Mouse (Mus musculus): ENCODE data around the gene Galnt10. TPM values are rescaled to one million over a fixed set of nuclear protein-coding genes. Genes with fewer than 3 reads are reported as not detected.

The Galnt10 gene
- polyA plus RNA-seq, 1 experiment from 2014 or later: 31.3 TPM

DNA sequence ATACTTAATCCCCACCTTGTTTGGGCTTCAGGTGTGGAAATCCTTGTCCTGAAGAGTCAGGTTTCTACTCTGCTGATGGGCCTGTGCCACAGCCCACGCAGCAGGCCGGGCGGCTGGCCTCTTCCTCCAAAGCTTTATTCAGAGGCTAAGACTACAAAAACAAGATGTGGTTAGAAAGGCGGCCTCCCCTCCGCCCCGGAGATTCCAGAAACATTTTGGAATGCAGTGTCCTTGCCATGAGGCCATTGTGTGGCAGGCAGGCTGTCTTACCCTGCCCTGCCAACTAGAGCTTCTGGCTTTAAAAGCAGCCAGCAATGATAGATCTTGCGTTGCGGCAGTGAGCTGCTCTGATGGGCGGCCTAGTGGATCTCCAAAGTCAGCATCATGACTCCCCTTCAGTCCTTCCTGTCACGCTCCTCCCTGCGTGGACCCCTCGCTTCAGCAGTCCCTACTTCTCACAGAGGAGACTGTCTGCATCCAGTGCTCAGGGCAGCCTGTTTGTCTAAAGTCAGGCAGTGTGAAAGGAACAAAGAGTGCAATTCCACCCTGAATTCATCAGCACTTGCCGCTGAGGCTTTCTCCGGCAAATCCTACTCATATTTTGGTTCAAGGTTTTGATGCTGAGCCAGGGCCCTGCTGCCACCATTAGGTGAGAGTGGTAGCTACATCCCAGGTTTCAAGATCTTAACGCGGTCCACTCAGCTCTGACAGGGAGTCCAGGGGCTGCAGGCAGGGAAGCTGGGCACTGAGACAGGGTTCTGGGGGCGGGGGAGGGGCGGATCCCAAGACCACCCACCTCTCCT lies 141.6 kb downstream of the Galnt10 start:
- Histone ChIP-seq H3K9ac (no peak overlapping the region), H3K27ac (peak overlapping the region; percentile 49; the same call in 1 of the 2 replicates), H3K4me3 (no peak overlapping the region), H3K27me3 (0 out of 2 replicates have a peak, but pooled peaks cover 5% of the 10 kb centered on the region), H3K9me3 (no peaks in the 10 kb centered on the region), H3K4me1 (peaks cover 18% of the 10 kb centered on the region), H3K36me3 (peaks cover 33% of the 10 kb centered on the region), H3K4me2 (replicated peaks) (no peak overlapping the region)
- WGBS: 49% methylated on average over 18 of the region's 18 CpGs
- ATAC-seq (ENCODE audit: low FRiP score, low read depth): 0 out of 2 replicates have a peak, but pooled peaks have one; percentile 35

DNA sequence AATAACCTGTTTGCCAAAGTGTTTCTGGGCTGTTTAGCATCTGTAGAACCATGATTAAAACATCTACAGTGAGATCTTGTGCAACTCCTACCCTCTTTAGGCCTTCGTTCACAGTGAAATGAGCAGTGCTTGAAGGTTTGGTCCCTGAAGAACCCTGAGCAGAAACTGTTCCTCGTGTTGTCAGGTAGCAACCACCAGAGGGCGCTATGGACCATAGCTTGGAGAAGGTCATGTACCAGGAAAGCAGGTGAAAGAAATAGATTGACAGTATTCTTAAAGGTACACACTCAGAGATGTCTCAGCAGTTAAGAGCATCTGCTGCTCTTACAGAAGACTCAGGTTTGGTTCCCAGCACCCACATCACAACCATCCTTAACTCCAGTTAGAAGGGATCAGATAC lies 142.7 kb downstream of the Galnt10 start:
- no peak overlapping the region for H3K27ac ChIP-seq
- H3K36me3 ChIP-seq: peaks cover 28% of the 10 kb centered on the region
- no peak for ATAC-seq (ENCODE audit: low FRiP score, low read depth)
- peaks cover 18% of the 10 kb centered on the region for H3K4me1 ChIP-seq
- no peaks in the 10 kb centered on the region for H3K27me3 ChIP-seq
- H3K9ac ChIP-seq: no peak overlapping the region
- H3K9me3 ChIP-seq: no peaks in the 10 kb centered on the region
- H3K4me3 ChIP-seq: no peak overlapping the region
- H3K4me2 ChIP-seq (replicated peaks): no peak overlapping the region
- WGBS: 41% methylated on average over 3 of the region's 3 CpGs

DNA sequence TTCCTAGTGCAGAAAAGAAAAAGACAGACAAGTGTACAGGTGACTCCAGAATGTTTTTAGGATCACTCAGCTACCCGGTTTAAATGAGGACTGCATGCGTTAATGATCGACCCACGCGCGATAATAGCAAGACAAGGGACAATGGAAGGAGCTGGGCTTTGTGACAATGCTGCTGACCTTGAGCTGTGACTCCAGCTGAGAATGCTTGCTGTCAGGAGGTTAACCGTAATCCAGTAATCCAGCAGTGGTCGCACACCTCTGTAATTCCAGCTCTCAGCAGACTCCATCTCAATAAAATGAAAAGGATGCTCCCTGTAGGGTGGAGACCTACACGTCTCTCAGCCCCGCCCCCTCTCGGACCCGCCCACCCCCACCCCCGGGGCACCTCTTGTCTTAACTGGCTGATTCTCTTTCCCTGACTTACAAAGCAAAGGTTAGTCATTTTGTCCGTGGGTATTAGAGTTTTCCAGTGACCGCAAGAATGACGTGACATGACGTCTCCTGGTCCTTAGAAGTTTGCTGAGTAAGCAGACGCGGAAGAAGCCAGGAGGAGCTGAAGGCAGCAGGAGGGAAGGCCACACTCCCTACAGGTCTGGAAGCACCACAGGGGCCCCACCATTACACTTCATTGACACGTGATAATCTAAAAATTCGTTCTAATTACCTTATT lies 145.8 kb downstream of the Galnt10 start:
- H3K27me3 ChIP-seq: 0 out of 2 replicates have a peak, but pooled peaks cover 3% of the 10 kb centered on the region
- H3K4me2 ChIP-seq (replicated peaks): no peak overlapping the region; the same call in 1 of the 2 replicates
- WGBS: 34% methylated on average over 21 of the region's 21 CpGs
- 0 out of 2 replicates have a peak, but pooled peaks cover under 1% of the 10 kb centered on the region for H3K36me3 ChIP-seq
- H3K27ac ChIP-seq: no peak overlapping the region
- H3K9ac ChIP-seq: no peak overlapping the region
- no peak for ATAC-seq (ENCODE audit: low FRiP score, low read depth)
- H3K4me1 ChIP-seq: peaks cover 18% of the 10 kb centered on the region
- H3K4me3 ChIP-seq: no peak overlapping the region
- H3K9me3 ChIP-seq: no peaks in the 10 kb centered on the region

DNA sequence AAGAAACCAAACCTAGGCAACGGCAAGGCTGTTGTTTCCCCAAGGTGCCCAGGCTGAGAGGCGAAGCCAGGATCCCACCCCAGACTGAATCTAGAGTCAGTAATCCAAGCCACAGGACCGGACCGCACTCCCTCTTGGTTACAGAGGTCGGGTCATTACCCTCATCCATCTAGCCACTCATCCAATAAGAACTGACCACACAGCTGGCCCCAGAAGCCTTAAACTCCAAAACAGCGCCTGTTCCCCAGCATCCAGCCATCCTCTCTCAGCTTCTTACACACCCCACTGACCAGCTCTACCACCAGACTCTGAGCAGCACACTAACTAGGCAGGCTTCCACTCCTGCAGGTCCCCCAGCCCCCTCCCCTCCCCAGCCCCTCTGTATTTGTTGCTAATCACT lies 149.8 kb downstream of the Galnt10 start:
- 37% methylated on average over 6 of the region's 6 CpGs for WGBS
- no peak for ATAC-seq (ENCODE audit: low FRiP score, low read depth)
- no peaks in the 10 kb centered on the region for H3K36me3 ChIP-seq
- H3K9ac ChIP-seq: no peak overlapping the region
- peaks cover 5% of the 10 kb centered on the region for H3K4me1 ChIP-seq
- no peak overlapping the region for H3K4me3 ChIP-seq
- no peaks in the 10 kb centered on the region for H3K9me3 ChIP-seq
- H3K4me2 ChIP-seq (replicated peaks): no peak overlapping the region
- no peak overlapping the region for H3K27ac ChIP-seq
- 0 out of 2 replicates have a peak, but pooled peaks cover 3% of the 10 kb centered on the region for H3K27me3 ChIP-seq

DNA sequence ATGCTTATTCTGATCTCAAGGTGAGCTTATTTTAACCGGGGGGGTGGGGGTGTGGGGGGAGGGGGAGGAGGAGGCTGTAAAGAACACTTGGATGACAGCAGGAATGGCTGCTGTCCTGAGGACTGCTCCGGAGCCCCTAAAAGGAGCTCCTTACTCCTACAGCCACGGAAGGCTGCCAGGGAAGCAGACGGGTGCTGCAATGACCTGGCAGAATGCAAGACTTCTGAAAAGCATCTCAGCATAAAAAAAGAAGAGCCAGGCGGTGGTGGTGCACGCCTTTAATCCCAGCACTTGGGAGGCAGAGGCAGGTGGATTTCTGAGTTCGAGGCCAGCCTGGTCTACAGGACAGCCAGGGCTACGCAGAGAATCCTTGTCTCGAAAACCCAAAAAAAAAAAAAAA lies 152.6 kb downstream of the Galnt10 start:
- no peak overlapping the region for H3K9ac ChIP-seq
- no peak overlapping the region for H3K4me2 ChIP-seq (replicated peaks)
- H3K4me1 ChIP-seq: peaks cover 15% of the 10 kb centered on the region
- WGBS: 75% methylated on average over 9 of the region's 9 CpGs
- no peaks in the 10 kb centered on the region for H3K36me3 ChIP-seq
- 0 out of 2 replicates have a peak, but pooled peaks cover 3% of the 10 kb centered on the region for H3K27me3 ChIP-seq
- no peak overlapping the region for H3K4me3 ChIP-seq
- no peak for ATAC-seq (ENCODE audit: low FRiP score, low read depth)
- H3K27ac ChIP-seq: no peak overlapping the region
- no peaks in the 10 kb centered on the region for H3K9me3 ChIP-seq

DNA sequence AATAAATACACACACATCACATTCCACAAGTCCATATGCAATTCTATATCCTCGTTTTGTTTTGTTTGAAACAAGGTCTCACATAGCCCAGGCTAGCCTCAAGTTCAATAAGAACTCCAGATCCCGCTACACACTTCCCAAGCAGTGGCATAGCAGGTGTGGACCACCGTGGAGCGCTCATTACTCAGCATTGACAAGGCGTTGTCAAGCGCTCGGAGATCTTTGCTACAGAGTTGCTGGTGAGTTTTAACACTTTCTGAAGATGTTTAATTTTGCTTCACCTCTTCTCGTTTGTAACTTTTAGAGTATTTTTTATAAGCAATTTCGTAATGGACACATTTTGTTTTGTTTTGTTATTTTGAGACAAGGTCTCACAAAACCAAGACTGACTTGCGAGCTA lies 154.2 kb downstream of the Galnt10 start:
- no peak overlapping the region for H3K9ac ChIP-seq
- no peak overlapping the region for H3K4me2 ChIP-seq (replicated peaks)
- no peak for ATAC-seq (ENCODE audit: low FRiP score, low read depth)
- WGBS: 83% methylated on average over 10 of the region's 10 CpGs
- H3K4me3 ChIP-seq: no peak overlapping the region
- H3K36me3 ChIP-seq: no peaks in the 10 kb centered on the region
- H3K27me3 ChIP-seq: 0 out of 2 replicates have a peak, but pooled peaks cover 3% of the 10 kb centered on the region
- no peak overlapping the region for H3K27ac ChIP-seq
- no peaks in the 10 kb centered on the region for H3K9me3 ChIP-seq
- H3K4me1 ChIP-seq: peaks cover 28% of the 10 kb centered on the region

DNA sequence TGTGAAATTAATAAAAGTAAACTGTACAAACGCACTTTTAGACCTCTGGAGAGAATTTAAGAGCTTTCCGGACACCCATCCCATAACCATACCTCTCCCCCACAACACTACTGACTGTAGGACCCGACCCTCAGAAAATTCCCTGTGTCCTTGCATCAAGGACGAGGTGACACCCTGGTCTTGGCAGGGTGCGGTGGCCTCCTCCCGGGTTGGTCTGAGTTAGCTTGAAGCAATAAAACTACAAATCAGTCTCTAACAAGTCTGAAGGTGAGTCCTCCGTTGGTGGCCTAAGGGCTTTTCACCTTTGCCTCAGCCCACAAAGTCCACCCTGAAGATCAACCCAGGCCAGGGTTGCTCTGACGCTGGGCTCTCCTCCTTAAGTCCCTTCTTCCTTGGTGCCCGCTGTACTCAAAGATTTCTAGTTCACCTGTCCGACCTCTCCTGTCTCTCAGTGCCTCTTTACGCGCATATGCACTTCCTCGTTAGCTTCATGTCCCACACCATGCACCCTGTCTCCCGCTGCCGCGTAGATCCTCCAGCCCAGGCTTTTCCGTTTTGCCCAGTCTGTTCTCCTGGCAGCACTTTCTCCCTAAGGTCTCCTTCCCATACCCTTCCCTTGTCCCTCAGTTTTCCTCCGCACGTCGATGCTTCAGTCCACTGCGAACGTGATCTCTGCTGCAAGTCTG lies 155.2 kb downstream of the Galnt10 start:
- ATAC-seq (ENCODE audit: low FRiP score, low read depth): no peak
- 12% methylated on average over 22 of the region's 22 CpGs for WGBS
- Histone ChIP-seq H3K27ac (no peak overlapping the region), H3K4me3 (peak overlapping the region; percentile 98), H3K27me3 (no peaks in the 10 kb centered on the region), H3K4me1 (peaks cover 28% of the 10 kb centered on the region), H3K36me3 (no peaks in the 10 kb centered on the region), H3K9me3 (no peaks in the 10 kb centered on the region), H3K4me2 (replicated peaks) (peak overlapping the region; percentile 98), H3K9ac (peak overlapping the region; percentile 95)

DNA sequence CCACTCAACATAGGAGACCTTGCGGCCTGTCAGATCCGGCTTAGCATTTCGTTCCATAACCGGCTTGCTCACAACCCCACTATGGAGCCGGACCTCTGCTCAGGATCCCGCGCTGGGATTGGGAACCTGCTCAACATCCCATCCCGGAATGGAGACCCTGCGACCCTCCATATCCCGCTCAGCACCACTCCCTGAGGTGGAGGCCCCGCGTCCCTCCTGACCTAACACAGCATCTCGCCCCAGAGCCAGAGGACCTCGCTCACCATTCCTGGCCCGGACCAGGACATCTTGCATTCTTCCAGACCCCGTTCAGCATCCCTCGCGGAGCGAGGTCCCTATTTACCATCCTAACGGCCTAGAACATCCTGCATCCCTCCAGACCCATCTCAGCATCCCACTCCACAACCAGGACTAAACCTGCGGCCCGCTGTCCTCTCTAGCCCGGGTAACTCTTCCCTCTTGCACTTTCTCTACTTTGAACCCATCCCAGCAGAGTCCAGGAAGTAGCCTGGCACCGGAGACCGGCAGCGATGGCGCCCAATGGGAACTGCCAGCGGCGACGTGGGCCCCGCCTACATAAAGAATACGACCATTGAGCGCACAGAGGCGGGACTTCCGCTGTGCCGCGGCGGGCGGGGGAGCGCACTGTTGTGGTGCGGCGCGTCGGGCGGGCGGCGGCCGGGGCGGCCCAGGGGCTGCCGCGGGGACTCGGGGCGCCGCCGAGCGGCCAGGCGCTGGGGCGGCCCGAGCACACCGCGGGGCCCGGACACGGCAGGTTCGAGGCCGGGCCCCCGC lies 155.9 kb downstream of the Galnt10 start, which contains the start of gene Sap30l:
Gene Sap30l (plus strand): TSS at position 667 of the 795 bp plus-strand sequence.
- peak within 1 kb of the TSS; percentile 98 for H3K4me2 ChIP-seq (replicated peaks)
- under 1% methylated on average over 65 of the region's 66 CpGs for WGBS

DNA sequence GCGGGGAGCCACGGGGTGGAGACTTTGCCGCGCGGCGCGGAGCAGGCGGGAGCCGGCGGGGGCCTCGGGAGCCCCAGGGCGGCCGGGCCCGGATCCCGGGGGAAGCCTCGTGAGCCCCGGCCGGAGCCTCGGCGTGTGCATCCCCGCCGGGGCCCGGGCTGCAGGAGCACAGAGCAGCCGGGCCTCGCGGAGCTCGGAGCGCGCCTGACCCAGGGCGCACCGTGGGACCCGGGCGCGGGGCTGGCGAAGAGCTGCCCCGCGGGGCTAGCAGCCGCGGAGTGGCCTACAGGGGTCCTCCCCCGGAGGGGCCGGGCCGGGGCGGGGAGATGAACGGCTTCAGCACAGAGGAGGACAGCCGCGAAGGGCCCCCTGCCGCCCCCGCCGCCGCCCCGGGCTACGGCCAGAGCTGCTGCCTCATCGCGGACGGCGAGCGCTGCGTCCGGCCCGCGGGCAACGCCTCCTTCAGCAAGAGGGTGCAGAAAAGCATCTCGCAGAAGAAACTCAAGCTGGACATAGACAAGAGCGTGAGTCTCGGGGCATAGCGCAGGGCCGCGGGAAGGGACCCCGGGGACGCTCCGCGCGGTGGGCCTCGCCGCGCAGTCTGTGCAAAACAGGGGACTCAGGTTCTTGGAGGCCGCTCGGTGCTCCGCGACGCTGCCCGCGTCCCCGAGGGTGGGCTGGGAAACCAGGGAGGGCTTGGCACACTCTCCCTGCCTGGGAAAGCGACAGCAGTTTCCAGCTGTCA lies 156.7 kb downstream of the Galnt10 start:
- ATAC-seq (ENCODE audit: low FRiP score, low read depth): peak; percentile 49; the same call in 1 of the 2 replicates
- under 1% methylated on average over 83 of the region's 85 CpGs for WGBS
- Histone ChIP-seq H3K4me1 (peaks cover 28% of the 10 kb centered on the region), H3K9me3 (no peaks in the 10 kb centered on the region), H3K4me3 (peak overlapping the region; percentile 98), H3K27me3 (no peaks in the 10 kb centered on the region), H3K36me3 (peaks cover 8% of the 10 kb centered on the region; the same call in 1 of the 2 replicates), H3K9ac (peak overlapping the region; percentile 95), H3K4me2 (replicated peaks) (peak overlapping the region; percentile 98), H3K27ac (no peak overlapping the region)

More for the DNA sequence above, 155.9 kb downstream of the Galnt10 start, which contains the start of gene Sap30l:
- peak; percentile 95 for ATAC-seq (ENCODE audit: low FRiP score, low read depth)
- Histone ChIP-seq H3K9ac (peak within 1 kb of the TSS; percentile 95), H3K36me3 (peaks cover under 1% of the 10 kb centered on the region; the same call in 1 of the 2 replicates), H3K4me3 (peak within 1 kb of the TSS; percentile 98), H3K27ac (peak within 1 kb of the TSS; percentile 61; the same call in 1 of the 2 replicates), H3K4me1 (peaks cover 28% of the 10 kb centered on the region), H3K9me3 (no peaks in the 10 kb centered on the region), H3K27me3 (no peaks in the 10 kb centered on the region)

DNA sequence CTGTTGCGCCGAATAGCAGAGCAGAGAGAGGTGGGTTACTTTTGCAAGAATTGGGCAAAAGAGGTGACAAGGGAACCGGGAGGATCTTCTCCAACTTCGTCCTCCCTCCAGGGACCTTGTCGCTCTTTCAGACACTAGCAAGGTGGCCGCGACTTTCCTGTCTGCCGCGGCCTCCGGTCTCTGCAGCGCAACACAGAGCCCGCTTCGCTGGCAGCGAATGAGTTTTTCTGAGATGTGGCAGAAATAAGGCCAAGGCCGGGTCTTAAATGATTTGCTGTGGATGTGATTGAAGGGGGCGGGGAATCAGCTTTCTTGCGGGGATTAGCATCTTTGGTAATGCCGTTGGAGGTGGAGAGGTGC lies 157.2 kb downstream of the Galnt10 start:
- H3K9me3 ChIP-seq: no peaks in the 10 kb centered on the region
- H3K4me1 ChIP-seq: peaks cover 28% of the 10 kb centered on the region
- H3K4me2 ChIP-seq (replicated peaks): peak overlapping the region; percentile 98
- under 1% methylated on average over 18 of the region's 18 CpGs for WGBS
- H3K27ac ChIP-seq: no peak overlapping the region
- H3K9ac ChIP-seq: peak overlapping the region; percentile 95
- no peak for ATAC-seq (ENCODE audit: low FRiP score, low read depth)
- H3K27me3 ChIP-seq: no peaks in the 10 kb centered on the region
- H3K4me3 ChIP-seq: peak overlapping the region; percentile 98
- peaks cover 11% of the 10 kb centered on the region for H3K36me3 ChIP-seq

DNA sequence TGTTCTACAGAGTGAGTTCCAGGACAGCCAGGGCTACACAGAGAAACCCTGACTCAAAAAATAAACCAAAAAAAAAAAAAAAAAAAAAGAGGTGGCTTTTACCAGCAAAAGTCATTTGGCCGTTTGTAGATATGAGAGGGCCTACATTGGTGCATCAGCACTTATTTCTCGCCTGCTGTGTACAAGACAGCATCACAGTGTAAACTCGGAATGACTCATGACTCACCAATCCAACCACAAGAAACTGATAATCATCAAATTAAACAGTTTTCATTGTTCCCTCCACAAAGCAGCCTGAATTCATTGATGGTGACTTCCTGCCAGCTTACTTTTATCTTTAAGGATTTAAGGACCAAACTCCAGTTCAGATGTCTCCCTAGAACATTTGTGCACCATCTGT lies 159.8 kb downstream of the Galnt10 start:
- Histone ChIP-seq H3K9ac (no peak overlapping the region), H3K4me2 (replicated peaks) (no peak overlapping the region), H3K9me3 (no peaks in the 10 kb centered on the region), H3K36me3 (peaks cover 35% of the 10 kb centered on the region), H3K27ac (no peak overlapping the region), H3K4me1 (peaks cover 26% of the 10 kb centered on the region), H3K4me3 (no peak overlapping the region), H3K27me3 (no peaks in the 10 kb centered on the region)
- no peak for ATAC-seq (ENCODE audit: low FRiP score, low read depth)
- WGBS: 52% methylated on average over 3 of the region's 3 CpGs

Data from limb, embryonic 13.5 days (tissue).